Mouse (Mus musculus) neutrophil, adult 65 days (primary cell): Measurements from ENCODE around the gene Mast4. TPM values are rescaled to one million over a fixed set of nuclear protein-coding genes. Genes with fewer than 3 reads are reported as not detected.

Experiments
- total RNA-seq: library from RNA; stranded (reverse); gene quantifications from 2 replicates; pipeline ENCODE4 v1.2.4, GENCODE M21; 2023

Mast4 gene
- 0.79 and 1.3 TPM in 2 replicates for total RNA-seq

GRCm38 (mm10) chr13:103334392-103334686 lies at the start of gene Mast4:
Gene Mast4 (minus strand): TSS chr13:103334497.

GRCm38 (mm10) chr13:102693341-102693801 lies 640.9 kb downstream of the Mast4 start, which contains the start of gene Cd180:
Gene Cd180 (plus strand): TSS chr13:102693558.

